Mouse (Mus musculus) neural tube, embryonic 13.5 days (tissue): ENCODE data around the gene Gm3448. TPM values are rescaled to one million over a fixed set of nuclear protein-coding genes. Genes with fewer than 3 reads are reported as not detected.
"Not testable (repeated sequence)": the region's sequence is repeated elsewhere in the genome, so short reads cannot be mapped to it uniquely, and the experiment has no call there.

Experiments used
- ATAC-seq: fragments of 200-750 bp; cut with Nextera tagmentation; 2 replicates; pipeline ENCODE4 v1.8.0; 2017; ENCODE audit warnings: low read depth, mild to moderate bottlenecking, moderate TSS enrichment, moderate library complexity
- H3K27ac ChIP-seq: fragments of 300-500 bp; sonication (generic); replicated peaks from 2 replicates; pipeline ENCODE4 v1.5.1; 2015; ENCODE audit warnings: moderate library complexity, mild to moderate bottlenecking, inconsistent platforms
- H3K27me3 ChIP-seq: fragments of 300-500 bp; sonication (generic); 2 replicates; pipeline ENCODE4 v1.6.1; 2015; ENCODE audit warnings: mild to moderate bottlenecking, inconsistent platforms
- H3K36me3 ChIP-seq: fragments of 300-500 bp; sonication (generic); 2 replicates; pipeline ENCODE4 v1.6.1; 2015; ENCODE audit warnings: mild to moderate bottlenecking, inconsistent platforms
- H3K4me1 ChIP-seq: fragments of 300-500 bp; sonication (generic); replicated peaks from 2 replicates; pipeline ENCODE4 v1.6.1; 2015; ENCODE audit warnings: inconsistent platforms
- H3K4me2 ChIP-seq: fragments of 300-500 bp; sonication (generic); 2 replicates; pipeline ENCODE4 v1.6.1; 2015; ENCODE audit warnings: inconsistent platforms, mild to moderate bottlenecking, moderate library complexity
- H3K4me3 ChIP-seq: fragments of 300-500 bp; sonication (generic); 2 replicates; pipeline ENCODE4 v1.5.1; 2015; ENCODE audit warnings: mild to moderate bottlenecking, inconsistent platforms
- H3K9ac ChIP-seq: fragments of 300-500 bp; sonication (generic); 2 replicates; pipeline ENCODE4 v1.6.1; 2015; ENCODE audit warnings: moderate library complexity, mild to moderate bottlenecking, inconsistent platforms
- H3K9me3 ChIP-seq: fragments of 300-500 bp; sonication (generic); 2 replicates; pipeline ENCODE4 v1.6.1; 2016; ENCODE audit warnings: inconsistent platforms
- WGBS: fragments of 180-500 bp; shearing (Covaris S2); methylation state at CpG from one replicate; pipeline ENCODE4 v1.1.7; 2015; 5-methylcytosine and 5-hydroxymethylcytosine counted together
- polyA plus RNA-seq: library from polyadenylated mRNA; unstranded; fragments of >200 nt; fragmentation: Nextera tagmentation; extraction: Ambion mirVana; gene quantifications from 2 replicates; pipeline ENCODE4 v1.2.1, GENCODE M21; 2015

Gm3448 gene
- polyA plus RNA-seq, 1 experiment from 2014 or later = 3.4 TPM

DNA sequence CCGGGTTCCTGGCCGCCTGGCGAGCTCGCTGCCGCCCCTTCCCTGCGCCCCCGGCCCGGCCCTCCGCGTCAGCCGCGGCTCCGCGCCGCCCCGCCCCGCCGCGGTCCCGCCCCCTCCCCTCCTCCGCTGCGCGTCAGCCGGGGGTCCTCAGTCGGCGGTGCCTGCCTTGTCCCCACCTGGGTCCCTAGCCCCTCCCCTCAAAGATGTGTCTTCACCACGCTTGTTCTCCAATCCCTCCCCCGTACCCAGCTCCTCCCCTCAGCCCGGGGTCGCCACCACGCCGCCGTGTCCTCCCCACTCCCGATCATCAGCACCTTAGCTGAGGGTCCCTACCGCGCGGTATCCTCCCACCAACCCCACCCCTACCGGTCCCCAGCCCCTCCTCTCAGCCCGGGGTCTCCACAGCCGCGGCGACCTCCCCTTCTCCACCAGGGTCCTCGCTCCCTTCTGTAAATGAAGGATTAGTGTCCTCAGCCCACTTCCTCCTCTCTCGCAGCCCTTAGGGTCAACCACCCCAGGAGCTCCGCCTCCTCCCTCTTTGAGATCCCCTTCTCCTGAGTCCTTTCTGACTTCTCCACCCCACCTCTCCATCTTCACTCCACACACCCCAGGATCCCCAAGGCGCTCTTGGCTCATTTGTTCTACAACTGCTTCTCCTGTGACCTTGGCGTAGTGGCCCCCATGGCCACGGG is 16.7 kb downstream of the Gm3448 start:
- H3K4me2 ChIP-seq, H3K9me3 ChIP-seq, H3K36me3 ChIP-seq, H3K27me3 ChIP-seq, H3K4me1 ChIP-seq, H3K27ac ChIP-seq, H3K9ac ChIP-seq, H3K4me3 ChIP-seq: not testable (repeated sequence)
- WGBS = no CpG with 5 or more reads among the region's 48 CpGs
- ATAC-seq = peak; percentile 91

DNA sequence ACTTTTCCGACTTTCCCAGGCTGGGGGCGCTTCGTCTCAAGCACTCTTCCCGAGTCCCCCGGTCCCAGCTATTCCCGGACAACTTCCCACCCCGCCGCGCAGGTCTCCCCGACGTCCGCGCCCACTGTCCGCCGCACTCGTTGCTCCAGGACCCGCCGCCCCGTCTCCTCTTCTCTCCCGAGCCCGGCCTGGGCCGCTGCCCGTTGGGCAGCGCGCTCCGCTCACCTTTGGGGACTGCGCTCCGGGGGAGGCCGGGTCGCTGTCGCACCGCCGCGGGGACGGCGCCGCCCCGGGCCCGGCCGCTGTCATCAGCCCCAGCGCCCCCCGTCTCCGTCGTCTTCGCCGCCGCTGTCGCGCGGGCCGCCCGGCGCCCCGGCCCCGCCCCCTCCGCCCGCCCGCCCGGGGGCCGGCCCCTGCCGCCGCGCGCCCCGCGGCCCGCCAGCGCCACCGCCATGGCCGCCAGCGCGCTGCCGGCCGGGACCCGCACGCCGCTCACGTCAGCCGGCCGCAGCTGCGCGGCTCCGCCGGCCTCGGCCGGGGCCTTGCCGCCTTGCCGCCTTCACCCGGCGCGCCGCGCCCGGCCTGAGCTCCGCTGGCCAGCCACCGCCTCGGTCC is 17.4 kb downstream of the Gm3448 start:
- H3K4me2 ChIP-seq = not testable (repeated sequence)

DNA sequence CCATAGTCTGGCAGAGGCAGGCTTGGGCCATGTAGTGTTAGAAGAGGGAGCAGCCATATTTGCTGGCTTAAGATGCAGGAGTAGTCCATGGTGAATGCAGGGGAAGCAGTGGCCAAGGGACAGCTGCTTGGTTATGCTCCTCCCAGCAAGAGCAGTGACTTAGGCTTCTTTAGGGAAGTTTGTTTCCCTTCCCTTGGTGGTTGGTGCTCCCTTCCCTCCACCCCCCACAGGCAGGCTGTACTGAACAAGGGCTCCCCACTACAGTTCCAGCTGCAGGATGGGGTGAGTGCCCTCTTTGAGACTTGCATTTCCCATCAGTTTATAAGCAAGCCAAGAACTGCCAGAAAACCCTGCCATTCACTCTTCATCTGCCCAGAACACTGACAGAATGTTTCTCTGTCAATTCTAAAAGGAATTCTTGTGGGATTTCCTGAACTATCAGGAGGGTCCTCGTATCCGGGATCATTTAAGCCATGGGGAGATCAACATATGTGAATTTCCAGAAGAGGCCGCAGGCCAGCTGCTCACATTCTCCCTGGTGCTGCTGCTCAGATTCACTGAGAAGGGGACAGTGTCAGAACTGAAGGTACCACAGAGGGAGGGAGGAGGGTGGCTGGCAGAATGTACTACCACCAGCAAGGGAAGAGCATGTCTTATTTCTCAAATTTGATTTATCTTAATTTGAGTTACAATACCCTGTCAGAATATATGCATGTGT is 19.7 kb downstream of the Gm3448 start:
- not testable (repeated sequence) for H3K4me2 ChIP-seq, H3K9ac ChIP-seq, H3K36me3 ChIP-seq, H3K27ac ChIP-seq, H3K27me3 ChIP-seq, ATAC-seq, H3K9me3 ChIP-seq, H3K4me1 ChIP-seq, H3K4me3 ChIP-seq
- 72% methylated on average over 3 of the region's 3 CpGs for WGBS

More for the DNA sequence above, 17.4 kb downstream of the Gm3448 start:
- no CpG with 5 or more reads among the region's 97 CpGs for WGBS
- H3K36me3 ChIP-seq, H3K4me3 ChIP-seq, H3K4me1 ChIP-seq, H3K27ac ChIP-seq, H3K27me3 ChIP-seq, H3K9me3 ChIP-seq, H3K9ac ChIP-seq: not testable (repeated sequence)
- ATAC-seq = peak; percentile 76

- not testable (repeated sequence) for H3K27ac ChIP-seq, H3K9me3 ChIP-seq, H3K9ac ChIP-seq, H3K27me3 ChIP-seq, H3K4me3 ChIP-seq, H3K4me1 ChIP-seq, H3K4me2 ChIP-seq, H3K36me3 ChIP-seq
- no CpG with 5 or more reads among the region's 60 CpGs for whole genome bisulfite sequencing
- ATAC-seq = peak; percentile 97
Measured at GRCm38 (mm10) chr17:15009706-15010413, 31.5 kb downstream of the Gm3448 start, which contains the start of gene Gm3435. TSS of gene Gm3435 (plus strand) at chr17:15010176.

DNA sequence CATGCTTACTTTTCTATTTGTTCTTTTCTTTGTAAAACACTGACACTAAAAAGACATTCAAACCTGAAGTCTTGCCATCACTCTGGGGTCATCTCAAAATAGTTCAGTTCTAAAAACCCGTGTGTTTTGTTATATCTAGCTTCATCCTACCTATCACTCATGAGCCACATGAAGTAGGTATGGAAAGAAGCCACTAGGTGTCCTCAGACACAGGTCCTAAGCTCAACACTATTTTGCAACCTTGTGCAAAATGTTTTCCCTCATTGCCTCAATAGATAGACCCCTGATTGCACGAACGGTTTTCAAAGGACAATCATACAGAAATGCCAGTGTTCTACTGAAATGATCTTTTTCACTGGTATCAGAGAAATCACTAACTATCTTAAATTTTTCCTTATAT is 32.2 kb downstream of the Gm3448 start:
- H3K4me1 ChIP-seq, H3K4me3 ChIP-seq, H3K9me3 ChIP-seq, H3K4me2 ChIP-seq, H3K27ac ChIP-seq, H3K36me3 ChIP-seq, ATAC-seq, H3K9ac ChIP-seq, H3K27me3 ChIP-seq: not testable (repeated sequence)
- WGBS = no CpG with 5 or more reads among the region's 3 CpGs

DNA sequence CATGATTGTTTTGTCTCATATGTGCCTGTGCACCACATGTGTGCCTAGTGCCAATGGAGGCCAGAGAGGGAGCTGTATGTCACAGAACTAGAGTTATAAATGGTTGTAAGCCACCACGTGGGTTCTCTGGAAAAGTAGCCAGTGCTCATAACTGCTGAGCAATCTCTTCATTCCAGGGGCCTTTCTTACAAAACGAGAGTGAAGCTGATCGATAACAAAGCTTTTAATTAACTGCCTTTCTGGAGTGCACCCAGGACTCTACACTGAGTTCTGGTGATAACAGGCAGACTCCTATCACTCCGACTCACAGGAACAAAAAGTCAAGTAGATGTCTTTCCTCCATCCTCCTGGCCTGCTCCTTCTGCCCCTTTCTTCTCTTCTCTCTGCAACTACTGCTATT is 41.3 kb downstream of the Gm3448 start:
- H3K4me2 ChIP-seq, H3K4me3 ChIP-seq, H3K9ac ChIP-seq, H3K4me1 ChIP-seq, H3K9me3 ChIP-seq, H3K27ac ChIP-seq, H3K27me3 ChIP-seq, ATAC-seq, H3K36me3 ChIP-seq: not testable (repeated sequence)
- no CpG with 5 or more reads among the region's 4 CpGs for WGBS

DNA sequence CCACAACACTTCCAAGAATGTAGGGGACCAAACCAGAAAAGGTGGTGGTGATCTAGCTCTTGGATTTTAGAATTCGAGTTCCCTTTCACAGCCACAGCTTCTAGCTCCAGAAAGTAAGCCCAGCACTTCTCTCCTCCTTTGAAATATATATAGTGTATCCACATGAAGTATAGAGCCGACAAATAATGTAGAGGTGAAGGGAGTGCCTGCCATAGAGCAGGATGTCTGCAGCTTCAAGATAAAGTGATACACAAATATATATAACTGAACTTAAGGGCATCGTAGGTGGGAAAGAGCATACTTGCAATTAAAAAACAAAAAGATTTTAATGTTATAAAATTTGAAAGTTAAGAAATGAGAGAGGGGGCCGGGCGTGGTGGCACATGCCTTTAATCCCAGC is 47.2 kb downstream of the Gm3448 start:
- not testable (repeated sequence) for H3K27ac ChIP-seq, H3K4me2 ChIP-seq, ATAC-seq, H3K4me1 ChIP-seq, H3K27me3 ChIP-seq, H3K9ac ChIP-seq, H3K36me3 ChIP-seq, H3K4me3 ChIP-seq, H3K9me3 ChIP-seq
- no CpG with 5 or more reads among the region's 5 CpGs for WGBS

GRCm38 (mm10) chr17:14993139-14993832 is 48.1 kb downstream of the Gm3448 start:
- H3K9ac ChIP-seq, H3K4me1 ChIP-seq, H3K36me3 ChIP-seq, H3K9me3 ChIP-seq, H3K4me3 ChIP-seq, H3K27ac ChIP-seq, H3K4me2 ChIP-seq, H3K27me3 ChIP-seq: not testable (repeated sequence)
- WGBS = no CpG with 5 or more reads among the region's 47 CpGs
- ATAC-seq = peak; percentile 91

- not testable (repeated sequence) for H3K4me1 ChIP-seq, H3K9ac ChIP-seq, H3K27me3 ChIP-seq, H3K36me3 ChIP-seq, H3K4me3 ChIP-seq, H3K4me2 ChIP-seq, H3K9me3 ChIP-seq, H3K27ac ChIP-seq
- peak; percentile 79 for ATAC-seq
- no CpG with 5 or more reads among the region's 98 CpGs for WGBS
Measured at GRCm38 (mm10) chr17:14992522-14993138, 48.7 kb downstream of the Gm3448 start.

- WGBS = 71% methylated on average over 4 of the region's 5 CpGs
- not testable (repeated sequence) for H3K4me2 ChIP-seq, H3K4me3 ChIP-seq, H3K4me1 ChIP-seq, H3K9me3 ChIP-seq, H3K27ac ChIP-seq, H3K27me3 ChIP-seq, ATAC-seq, H3K9ac ChIP-seq, H3K36me3 ChIP-seq
Measured at GRCm38 (mm10) chr17:14990116-14990702, 51.1 kb downstream of the Gm3448 start.

DNA sequence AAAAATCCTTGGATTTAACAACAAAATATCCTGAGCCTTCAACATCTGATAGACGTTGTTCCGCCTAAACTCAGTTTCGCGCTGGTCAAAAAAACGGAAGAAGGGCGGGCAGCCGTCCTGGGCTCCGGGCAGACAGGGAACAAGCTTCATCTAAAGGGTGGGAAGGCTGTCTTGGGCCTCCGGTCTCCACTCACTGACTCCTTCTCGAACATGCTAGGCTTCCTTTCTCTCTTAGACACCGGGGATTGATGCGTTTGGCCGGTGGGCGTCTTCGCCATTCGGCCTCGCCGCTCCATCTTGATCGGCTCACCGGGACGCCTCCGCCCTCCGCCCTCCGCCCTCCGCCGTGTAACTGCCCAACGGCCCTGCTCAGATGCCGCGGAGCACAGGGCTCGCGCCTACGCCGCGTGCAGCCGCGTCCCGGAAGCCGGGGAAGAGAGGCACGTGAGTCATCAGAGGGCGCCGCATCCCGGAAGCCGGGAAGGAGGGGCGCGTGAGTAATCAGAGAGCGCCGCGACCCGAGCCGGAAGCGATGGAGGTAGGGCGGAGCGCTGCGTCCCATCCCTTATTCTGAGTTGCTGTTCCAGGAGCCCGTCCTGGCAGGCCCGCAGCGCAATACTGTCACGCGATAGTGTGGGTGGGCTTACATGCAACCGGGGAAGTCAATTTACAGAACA is 62.8 kb downstream of the Gm3448 start, which contains the start of the genes 9030025P20Rik and Gm3417:
Gene 9030025P20Rik (plus strand): TSS at position 107 of the 677 bp plus-strand sequence.
Gene Gm3417 (minus strand): TSS at position 429 of the 677 bp plus-strand sequence.
- H3K4me2 ChIP-seq = peak within 1 kb of the TSS; percentile 41
- not testable (repeated sequence) for H3K9me3 ChIP-seq, H3K27ac ChIP-seq, H3K4me1 ChIP-seq, H3K27me3 ChIP-seq, H3K9ac ChIP-seq, H3K36me3 ChIP-seq
- peak within 1 kb of the TSS; percentile 20; the same call in 1 of the 2 replicates for H3K4me3 ChIP-seq
- peak; percentile 97 for ATAC-seq
- no CpG with 5 or more reads among the region's 60 CpGs for WGBS
